Mouse (Mus musculus) neural tube, embryonic 10.5 days (tissue): ENCODE data around the gene Rpl36al.
A peak's percentile ranks its signal among the peaks of the same experiment; 100 is the strongest.
"Not testable (repeated sequence)": the region's sequence is repeated elsewhere in the genome, so short reads cannot be mapped to it uniquely, and the experiment has no call there.

Source experiments
- DNase-seq: peaks from one replicate; pipeline ENCODE4 v3.0.0-alpha.2; 2017; ENCODE audit warnings: low spot score; ENCODE audit errors: extremely low spot score

Gene Rpl36al

GRCm38 (mm10) chr12:69196444-69197377, 12.8 kb upstream of the Rpl36al start, which contains the start of gene Gm49383:
Gm49383 (minus strand) TSS chr12:69197104.
- peak; percentile 78 for DNase-seq

- no peak for DNase-seq
These were observed 8.8 kb upstream of the Rpl36al start for GRCm38 (mm10) chr12:69192637-69193036.

GRCm38 (mm10) chr12:69191396-69191795, 7.5 kb upstream of the Rpl36al start:
- no peak for DNase-seq

GRCm38 (mm10) chr12:69190522-69190921, 6.6 kb upstream of the Rpl36al start:
- DNase-seq: no peak

GRCm38 (mm10) chr12:69190074-69190473, 6.2 kb upstream of the Rpl36al start:
- no peak for DNase-seq

GRCm38 (mm10) chr12:69186811-69187471, 3.1 kb upstream of the Rpl36al start:
- no peak for DNase-seq

GRCm38 (mm10) chr12:69185371-69185770, 1.5 kb upstream of the Rpl36al start:
- no peak for DNase-seq

GRCm38 (mm10) chr12:69184342-69185295, 736 bp upstream of the Rpl36al start:
- DNase-seq: peak; percentile 62

GRCm38 (mm10) chr12:69181800-69182199, 2.1 kb downstream of the Rpl36al start:
- no peak for DNase-seq

- DNase-seq: no peak
These were observed 4.5 kb downstream of the Rpl36al start for GRCm38 (mm10) chr12:69179371-69179770.

GRCm38 (mm10) chr12:69177526-69177925, 6.4 kb downstream of the Rpl36al start:
- DNase-seq: no peak

GRCm38 (mm10) chr12:69175975-69176374, 7.9 kb downstream of the Rpl36al start:
- DNase-seq: no peak

- no peak for DNase-seq
These were observed 12.6 kb downstream of the Rpl36al start for GRCm38 (mm10) chr12:69171307-69171706.

GRCm38 (mm10) chr12:69168461-69169106, 15.3 kb downstream of the Rpl36al start, which contains the start of gene Lrr1:
Lrr1 (plus strand) TSS chr12:69168814.
- DNase-seq: peak; percentile 91

- no peak for DNase-seq
These were observed 16.0 kb downstream of the Rpl36al start for GRCm38 (mm10) chr12:69167656-69168460.

GRCm38 (mm10) chr12:69166861-69167581, 16.9 kb downstream of the Rpl36al start:
- DNase-seq: not testable (repeated sequence)

- no peak for DNase-seq
These were observed 19.0 kb downstream of the Rpl36al start for GRCm38 (mm10) chr12:69164904-69165303.

GRCm38 (mm10) chr12:69163586-69163985, 20.3 kb downstream of the Rpl36al start:
- not testable (repeated sequence) for DNase-seq

- DNase-seq: not testable (repeated sequence)
These were observed 23.2 kb downstream of the Rpl36al start for GRCm38 (mm10) chr12:69160677-69161076.
